Mouse (Mus musculus) cerebellum, adult 2 months (tissue): ENCODE data around the gene Ccng1.

Source experiments
- CTCF ChIP-seq: fragments of 200-500 bp; IDR thresholded peaks from 2 replicates; pipeline ENCODE4 v1.5.1; 2011; ENCODE audit warnings: low read depth, mild to moderate bottlenecking, control low read depth, low read length, moderate library complexity, borderline replicate concordance; ENCODE audit not compliant: insufficient read depth
- POLR2A ChIP-seq: fragments of 200-500 bp; IDR thresholded peaks from 2 replicates; pipeline ENCODE4 v1.6.1; 2011; ENCODE audit warnings: low read length, control low read depth, borderline replicate concordance; ENCODE audit not compliant: insufficient read depth

DNA sequence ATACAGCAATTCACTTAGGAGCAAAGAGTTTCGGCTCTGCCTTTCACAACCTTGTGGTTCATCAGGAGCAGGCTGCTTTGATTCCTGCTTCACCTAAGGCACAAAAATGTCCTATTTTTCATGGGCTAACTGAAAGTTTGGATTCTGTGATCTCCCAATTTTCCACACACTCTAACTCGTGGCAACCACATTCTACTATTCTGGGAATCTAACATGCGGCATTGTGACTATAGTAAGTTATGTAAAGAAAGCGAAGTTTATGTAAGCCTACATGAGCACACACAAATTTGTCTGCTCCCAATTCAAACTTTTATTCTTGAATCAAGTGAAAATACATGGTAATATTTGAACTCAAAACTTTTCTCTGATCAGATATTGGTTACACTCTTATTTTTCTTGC is 9.6 kb upstream of the Ccng1 start:
- TF ChIP-seq POLR2A (no peak), CTCF (no peak)
